Mouse (Mus musculus) ES-E14 (cell line): ENCODE results near the gene Gnat3.

Experiments
- CHD2 ChIP-seq: IDR thresholded peaks from 2 replicates; pipeline ENCODE4 v1.6.1; 2014; ENCODE audit warnings: mild to moderate bottlenecking, low read depth, low read length, inconsistent platforms
- HCFC1 ChIP-seq: IDR thresholded peaks from 2 replicates; pipeline ENCODE4 v1.6.1; 2012; ENCODE audit warnings: low read length, inconsistent platforms, borderline replicate concordance; ENCODE audit not compliant: insufficient read depth
- MAFK ChIP-seq: IDR thresholded peaks from 2 replicates; pipeline ENCODE4 v1.6.1; 2014; ENCODE audit warnings: mild to moderate bottlenecking, low read depth, low read length, inconsistent platforms; ENCODE audit not compliant: insufficient read depth
- ZC3H11A ChIP-seq: IDR thresholded peaks from 2 replicates; pipeline ENCODE4 v1.6.1; 2012; ENCODE audit warnings: low read depth, mild to moderate bottlenecking, inconsistent platforms, low read length, borderline replicate concordance
- ZNF384 ChIP-seq: IDR thresholded peaks from 2 replicates; pipeline ENCODE4 v1.6.1; 2012; ENCODE audit warnings: low read depth, low read length, inconsistent platforms

DNA sequence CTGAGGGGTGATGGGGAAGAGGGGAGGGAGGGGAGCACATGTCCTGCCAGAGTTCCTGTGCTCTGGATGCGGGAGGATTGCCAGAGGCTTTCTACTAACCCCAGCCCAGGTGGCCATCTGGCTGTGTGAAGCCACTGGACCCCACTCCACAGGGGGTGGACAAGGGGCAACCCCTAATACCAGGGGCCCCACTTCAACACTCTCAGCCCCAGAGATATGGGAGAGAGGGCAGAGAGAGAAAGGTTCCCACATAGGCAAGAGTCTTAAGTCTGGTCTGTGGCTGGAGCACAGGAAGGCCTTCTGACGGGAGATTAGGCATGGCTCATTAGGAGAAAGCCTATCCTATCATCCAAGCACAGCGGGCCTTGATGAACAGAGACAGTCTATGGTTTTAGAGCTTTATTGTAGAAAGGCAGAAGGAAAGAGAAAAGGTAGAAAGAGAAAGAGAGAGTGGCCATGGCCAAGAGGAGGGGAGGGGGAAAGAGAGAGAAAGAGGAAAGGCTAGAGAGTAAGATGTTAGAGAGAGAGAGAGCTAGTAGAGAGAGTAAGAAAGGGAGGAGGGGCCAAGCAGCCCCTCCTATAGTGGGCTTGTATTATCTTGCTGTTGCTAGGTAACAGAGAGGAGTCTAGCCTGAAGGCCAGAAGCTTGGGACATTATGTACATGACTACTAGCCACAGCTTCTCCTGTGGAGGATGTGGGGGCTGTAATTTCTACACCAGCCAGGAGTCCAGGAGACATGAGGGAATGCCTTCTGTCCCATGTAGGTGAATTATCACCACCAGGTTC is 42.7 kb downstream of the Gnat3 start:
- TF ChIP-seq ZC3H11A = no peak
- TF ChIP-seq HCFC1 = no peak
- no peak for TF ChIP-seq ZNF384
- TF ChIP-seq MAFK = no peak
- TF ChIP-seq CHD2 = no peak
